Mouse (Mus musculus): ENCODE results near the gene Jaml. TPM values are rescaled to one million over a fixed set of nuclear protein-coding genes. Genes with fewer than 3 reads are reported as not detected.
A peak's percentile ranks its signal among the peaks of the same experiment; 100 is the strongest.

Jaml gene
- polyA plus RNA-seq, 1 experiment from 2014 or later = 0.20 TPM

- Histone ChIP-seq H3K9ac (no peak overlapping the region), H3K36me3 (peaks cover 19% of the 10 kb centered on the region), H3K27ac (replicated peaks) (no peak overlapping the region), H3K9me3 (no peaks in the 10 kb centered on the region), H3K4me2 (no peak overlapping the region), H3K4me1 (replicated peaks) (no peaks in the 10 kb centered on the region), H3K4me3 (no peak overlapping the region), H3K27me3 (peaks cover 22% of the 10 kb centered on the region)
- WGBS = 75% methylated on average over 3 of the region's 3 CpGs
- ATAC-seq (ENCODE audit: low read depth) = no peak
Observed at GRCm38 (mm10) chr9:45130119-45130518, 51.1 kb downstream of the Jaml start.

- Histone ChIP-seq H3K4me2 (no peak overlapping the region), H3K4me3 (no peak overlapping the region), H3K9ac (no peak overlapping the region), H3K9me3 (no peaks in the 10 kb centered on the region), H3K27me3 (peaks cover 57% of the 10 kb centered on the region), H3K36me3 (no peaks in the 10 kb centered on the region), H3K4me1 (replicated peaks) (peaks cover 12% of the 10 kb centered on the region), H3K27ac (replicated peaks) (no peak overlapping the region)
- WGBS = 23% methylated on average over 5 of the region's 5 CpGs
- ATAC-seq (ENCODE audit: low read depth) = no peak
Observed at GRCm38 (mm10) chr9:45133484-45134310, 54.7 kb downstream of the Jaml start.

- H3K4me2 ChIP-seq = no peak overlapping the region
- no peak overlapping the region for H3K9ac ChIP-seq
- peaks cover 18% of the 10 kb centered on the region for H3K4me1 ChIP-seq (replicated peaks)
- no peak overlapping the region for H3K27ac ChIP-seq (replicated peaks)
- no peak overlapping the region for H3K4me3 ChIP-seq
- H3K9me3 ChIP-seq = no peaks in the 10 kb centered on the region
- ATAC-seq (ENCODE audit: low read depth) = no peak
- 7% methylated on average over 7 of the region's 7 CpGs for WGBS
- H3K27me3 ChIP-seq = peaks cover 86% of the 10 kb centered on the region
- no peaks in the 10 kb centered on the region for H3K36me3 ChIP-seq
Observed at GRCm38 (mm10) chr9:45136442-45137169, 57.6 kb downstream of the Jaml start.

- Histone ChIP-seq H3K27me3 (peaks cover 98% of the 10 kb centered on the region), H3K27ac (replicated peaks) (no peak within 1 kb of the TSS), H3K36me3 (no peaks in the 10 kb centered on the region), H3K4me2 (peak within 1 kb of the TSS; percentile 92), H3K9me3 (no peaks in the 10 kb centered on the region), H3K4me1 (replicated peaks) (peaks cover 18% of the 10 kb centered on the region), H3K4me3 (peak within 1 kb of the TSS; percentile 51), H3K9ac (peak within 1 kb of the TSS; percentile 65)
- ATAC-seq (ENCODE audit: low read depth) = peak; percentile 65
- WGBS = under 1% methylated on average over 76 of the region's 76 CpGs
Observed at GRCm38 (mm10) chr9:45138191-45139032, 59.4 kb downstream of the Jaml start, which contains the start of gene Scn4b. Gene Scn4b (plus strand): TSS chr9:45138395.

GRCm38 (mm10) chr9:45139082-45139481 is 60.1 kb downstream of the Jaml start:
- Histone ChIP-seq H3K4me1 (replicated peaks) (peaks cover 18% of the 10 kb centered on the region), H3K9me3 (no peaks in the 10 kb centered on the region), H3K9ac (peak overlapping the region; percentile 65), H3K27ac (replicated peaks) (no peak overlapping the region), H3K36me3 (no peaks in the 10 kb centered on the region), H3K27me3 (peaks cover 98% of the 10 kb centered on the region), H3K4me2 (peak overlapping the region; percentile 92), H3K4me3 (peak overlapping the region; percentile 51)
- 6% methylated on average over 7 of the region's 7 CpGs for WGBS
- no peak for ATAC-seq (ENCODE audit: low read depth)

GRCm38 (mm10) chr9:45140945-45141344 is 62.0 kb downstream of the Jaml start:
- ATAC-seq (ENCODE audit: low read depth) = no peak
- WGBS = 48% methylated on average over 7 of the region's 7 CpGs

GRCm38 (mm10) chr9:45142686-45143085 is 63.7 kb downstream of the Jaml start:
- ATAC-seq (ENCODE audit: low read depth) = no peak
- H3K9me3 ChIP-seq = no peaks in the 10 kb centered on the region
- H3K9ac ChIP-seq = no peak overlapping the region
- 55% methylated on average over 3 of the region's 3 CpGs for WGBS
- H3K4me1 ChIP-seq (replicated peaks) = peaks cover 28% of the 10 kb centered on the region
- no peak overlapping the region for H3K27ac ChIP-seq (replicated peaks)
- H3K27me3 ChIP-seq = peaks cover 95% of the 10 kb centered on the region
- no peak overlapping the region for H3K4me3 ChIP-seq
- no peak overlapping the region for H3K4me2 ChIP-seq
- no peaks in the 10 kb centered on the region for H3K36me3 ChIP-seq

More at GRCm38 (mm10) chr9:45140945-45141344, 62.0 kb downstream of the Jaml start:
- Histone ChIP-seq H3K4me1 (replicated peaks) (peaks cover 28% of the 10 kb centered on the region), H3K9ac (no peak overlapping the region), H3K27ac (replicated peaks) (no peak overlapping the region), H3K9me3 (no peaks in the 10 kb centered on the region), H3K4me3 (no peak overlapping the region), H3K36me3 (no peaks in the 10 kb centered on the region), H3K27me3 (peaks cover 98% of the 10 kb centered on the region), H3K4me2 (no peak overlapping the region)

GRCm38 (mm10) chr9:45145533-45146266 is 66.7 kb downstream of the Jaml start:
- peak; percentile 53 for ATAC-seq (ENCODE audit: low read depth)
- no peaks in the 10 kb centered on the region for H3K9me3 ChIP-seq
- 2% methylated on average over 27 of the region's 27 CpGs for WGBS
- peak overlapping the region; percentile 37 for H3K4me3 ChIP-seq
- H3K27ac ChIP-seq (replicated peaks) = no peak overlapping the region
- H3K4me2 ChIP-seq = peak overlapping the region; percentile 74
- H3K36me3 ChIP-seq = no peaks in the 10 kb centered on the region
- peak overlapping the region; percentile 54 for H3K9ac ChIP-seq
- H3K4me1 ChIP-seq (replicated peaks) = peaks cover 12% of the 10 kb centered on the region
- peaks cover 87% of the 10 kb centered on the region for H3K27me3 ChIP-seq

- H3K4me1 ChIP-seq (replicated peaks) = peaks cover 12% of the 10 kb centered on the region
- peak; percentile 56; the same call in 1 of the 2 replicates for ATAC-seq (ENCODE audit: low read depth)
- no peaks in the 10 kb centered on the region for H3K9me3 ChIP-seq
- H3K27me3 ChIP-seq = peaks cover 85% of the 10 kb centered on the region
- H3K4me2 ChIP-seq = peak overlapping the region; percentile 74
- peak overlapping the region; percentile 54 for H3K9ac ChIP-seq
- H3K4me3 ChIP-seq = peak overlapping the region; percentile 37
- H3K36me3 ChIP-seq = no peaks in the 10 kb centered on the region
- under 1% methylated on average over 5 of the region's 5 CpGs for WGBS
- no peak overlapping the region for H3K27ac ChIP-seq (replicated peaks)
Observed at GRCm38 (mm10) chr9:45146267-45146597, 67.2 kb downstream of the Jaml start.

GRCm38 (mm10) chr9:45150933-45151332 is 72.0 kb downstream of the Jaml start:
- no peak for ATAC-seq (ENCODE audit: low read depth)
- no peak overlapping the region for H3K4me2 ChIP-seq
- H3K4me3 ChIP-seq = no peak overlapping the region
- peaks cover 41% of the 10 kb centered on the region for H3K27me3 ChIP-seq
- no peaks in the 10 kb centered on the region for H3K36me3 ChIP-seq
- H3K27ac ChIP-seq (replicated peaks) = no peak overlapping the region
- WGBS = 82% methylated on average over 1 of the region's 1 CpGs
- peaks cover 3% of the 10 kb centered on the region for H3K4me1 ChIP-seq (replicated peaks)
- H3K9me3 ChIP-seq = no peaks in the 10 kb centered on the region
- H3K9ac ChIP-seq = no peak overlapping the region

- Histone ChIP-seq H3K4me1 (replicated peaks) (no peaks in the 10 kb centered on the region), H3K9me3 (0 out of 2 replicates have a peak, but pooled peaks cover 4% of the 10 kb centered on the region), H3K9ac (no peak overlapping the region), H3K4me2 (no peak overlapping the region), H3K4me3 (no peak overlapping the region), H3K36me3 (no peaks in the 10 kb centered on the region), H3K27me3 (peaks cover 20% of the 10 kb centered on the region), H3K27ac (replicated peaks) (no peak overlapping the region)
- ATAC-seq (ENCODE audit: low read depth) = no peak
- 84% methylated on average over 7 of the region's 7 CpGs for WGBS
Observed at GRCm38 (mm10) chr9:45153361-45153760, 74.4 kb downstream of the Jaml start.
